Mouse (Mus musculus) intestine, postnatal 0 days (tissue): ENCODE measurements around the gene Gigyf1. TPM values are rescaled to one million over a fixed set of nuclear protein-coding genes. Genes with fewer than 3 reads are reported as not detected.
A peak's percentile ranks its signal among the peaks of the same experiment; 100 is the strongest.

Experiments
- ATAC-seq: fragments of 200-750 bp; cut with Nextera tagmentation; 2 replicates; pipeline ENCODE4 v1.8.0; 2017; ENCODE audit warnings: mild to moderate bottlenecking, moderate TSS enrichment, moderate library complexity
- H3K27ac ChIP-seq: fragments of 300-500 bp; sonication (generic); 2 replicates; pipeline ENCODE4 v1.5.1; 2014; ENCODE audit warnings: mild to moderate bottlenecking, low read depth, low read length, moderate library complexity
- H3K27me3 ChIP-seq: fragments of 300-500 bp; sonication (generic); replicated peaks from 2 replicates; pipeline ENCODE4 v1.6.1; 2014; ENCODE audit warnings: low read length, mixed read lengths; ENCODE audit not compliant: control insufficient read depth, insufficient read depth
- H3K36me3 ChIP-seq: fragments of 300-500 bp; sonication (generic); 2 replicates; pipeline ENCODE4 v1.6.1; 2014; ENCODE audit warnings: mild to moderate bottlenecking, moderate library complexity; ENCODE audit not compliant: control insufficient read depth, insufficient read depth
- H3K4me1 ChIP-seq: fragments of 300-500 bp; sonication (generic); replicated peaks from 2 replicates; pipeline ENCODE4 v1.6.1; 2014; ENCODE audit warnings: antibody characterized with exemption, low read length, mixed read lengths; ENCODE audit not compliant: control insufficient read depth, insufficient read depth
- H3K4me2 ChIP-seq: fragments of 300-500 bp; sonication (generic); replicated peaks from 2 replicates; pipeline ENCODE4 v1.6.1; 2014; ENCODE audit warnings: low read depth, mild to moderate bottlenecking, moderate library complexity
- H3K4me3 ChIP-seq: fragments of 300-500 bp; sonication (generic); 2 replicates; pipeline ENCODE4 v1.5.1; 2014; ENCODE audit warnings: low read depth, low read length
- H3K9ac ChIP-seq: fragments of 300-500 bp; sonication (generic); 2 replicates; pipeline ENCODE4 v1.6.1; 2014; ENCODE audit warnings: mild to moderate bottlenecking, low read depth, low read length
- H3K9me3 ChIP-seq: fragments of 300-500 bp; sonication (generic); 2 replicates; pipeline ENCODE4 v1.6.1; 2016; ENCODE audit warnings: mixed run types; ENCODE audit not compliant: control insufficient read depth
- CTCF ChIP-seq: sonication (generic); IDR thresholded peaks from 2 replicates; pipeline ENCODE4 v1.5.1; 2016; ENCODE audit warnings: low read depth, mild to moderate bottlenecking, control low read depth, antibody characterized with exemption, moderate library complexity
- WGBS: fragments of 180-500 bp; shearing (Covaris S2); extraction: QIAGEN DNeasy Blood & Tissue Kit; methylation state at CpG from one replicate; pipeline ENCODE4 v1.1.7; 2014; 5-methylcytosine and 5-hydroxymethylcytosine counted together
- polyA plus RNA-seq: library from polyadenylated mRNA; unstranded; fragments of >200 nt; fragmentation: Nextera tagmentation; extraction: Ambion mirVana; gene quantifications from 2 replicates; pipeline ENCODE4 v1.2.1, GENCODE M21; 2015

Gigyf1 gene
- polyA plus RNA-seq, 1 experiment from 2014 or later = 4.7 TPM

DNA sequence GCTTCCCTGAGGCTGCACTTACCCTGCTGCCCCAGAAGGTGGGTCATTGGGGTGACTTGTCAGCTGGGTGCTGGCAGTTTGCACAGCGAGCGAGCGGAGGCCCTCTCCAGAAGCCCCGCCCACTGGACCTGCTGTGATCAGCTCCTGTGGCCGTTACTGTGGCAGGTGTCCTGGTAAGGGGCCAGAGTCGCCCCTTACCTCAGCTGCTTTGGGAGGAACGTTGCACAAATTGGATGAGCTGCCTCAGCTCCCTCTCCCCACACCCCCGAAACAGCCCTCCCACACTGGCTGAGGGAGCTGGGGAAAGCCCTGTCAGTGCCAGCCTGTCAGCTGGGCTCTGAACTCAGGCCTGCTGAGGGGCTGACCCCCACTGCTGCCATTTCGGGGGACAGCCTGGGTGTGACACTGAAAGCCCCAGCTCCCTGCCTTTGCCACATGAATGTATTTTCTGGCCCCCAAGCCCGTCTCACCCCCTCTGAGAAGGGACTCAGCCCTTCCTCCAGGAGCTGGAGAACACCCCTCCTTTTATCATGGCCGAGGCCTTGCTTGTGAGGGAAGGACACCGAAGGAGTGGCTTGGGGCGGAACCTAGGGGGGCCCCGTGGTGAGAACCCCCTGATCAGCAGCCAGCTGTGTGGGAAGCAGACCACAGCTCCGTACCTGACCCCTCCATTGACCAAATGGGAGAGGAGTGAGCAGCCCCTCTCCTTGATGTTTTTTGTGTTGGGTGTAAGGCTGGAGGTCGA is 8.0 kb downstream of the Gigyf1 start:
- peak overlapping the region; percentile 21; the same call in 1 of the 2 replicates for H3K27ac ChIP-seq

DNA sequence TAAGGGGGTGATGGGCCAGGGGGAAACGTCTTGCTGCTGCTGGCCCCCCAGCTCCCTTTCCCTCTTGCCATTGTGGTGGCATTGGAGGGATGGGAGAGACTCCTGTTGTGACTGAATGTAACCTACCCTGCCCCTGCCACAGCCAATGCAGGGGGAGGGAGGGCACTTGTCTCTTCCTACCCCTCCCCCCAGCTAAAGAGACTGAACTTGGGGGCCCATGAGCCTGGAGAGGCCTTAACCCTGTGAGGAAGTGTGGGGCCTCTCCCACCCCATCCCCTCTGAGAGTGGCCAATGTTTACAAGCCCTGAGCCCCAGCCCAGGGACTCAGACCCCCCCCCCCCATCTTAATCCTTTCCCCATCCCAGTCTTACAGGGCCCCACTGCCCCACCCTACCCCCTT is 9.1 kb downstream of the Gigyf1 start:
- 48% methylated on average over 1 of the region's 1 CpGs for WGBS
- H3K9ac ChIP-seq = no peak overlapping the region
- no peak overlapping the region for H3K4me2 ChIP-seq
- no peak for TF ChIP-seq CTCF
- H3K4me3 ChIP-seq = no peak overlapping the region
- no peaks in the 10 kb centered on the region for H3K9me3 ChIP-seq
- H3K27me3 ChIP-seq = no peaks in the 10 kb centered on the region
- H3K36me3 ChIP-seq = peaks cover 75% of the 10 kb centered on the region
- ATAC-seq = no peak
- 0 out of 2 replicates have a peak, but pooled peaks cover 6% of the 10 kb centered on the region for H3K4me1 ChIP-seq
- H3K27ac ChIP-seq = no peak overlapping the region

More for the DNA sequence above, 8.0 kb downstream of the Gigyf1 start:
- Histone ChIP-seq H3K9ac (no peak overlapping the region), H3K4me2 (no peak overlapping the region), H3K9me3 (no peaks in the 10 kb centered on the region), H3K36me3 (peaks cover 85% of the 10 kb centered on the region), H3K4me3 (no peak overlapping the region), H3K27me3 (no peaks in the 10 kb centered on the region), H3K4me1 (0 out of 2 replicates have a peak, but pooled peaks cover 6% of the 10 kb centered on the region)
- peak; percentile 35 for TF ChIP-seq CTCF
- WGBS = 33% methylated on average over 16 of the region's 16 CpGs
- ATAC-seq = peak; percentile 36

DNA sequence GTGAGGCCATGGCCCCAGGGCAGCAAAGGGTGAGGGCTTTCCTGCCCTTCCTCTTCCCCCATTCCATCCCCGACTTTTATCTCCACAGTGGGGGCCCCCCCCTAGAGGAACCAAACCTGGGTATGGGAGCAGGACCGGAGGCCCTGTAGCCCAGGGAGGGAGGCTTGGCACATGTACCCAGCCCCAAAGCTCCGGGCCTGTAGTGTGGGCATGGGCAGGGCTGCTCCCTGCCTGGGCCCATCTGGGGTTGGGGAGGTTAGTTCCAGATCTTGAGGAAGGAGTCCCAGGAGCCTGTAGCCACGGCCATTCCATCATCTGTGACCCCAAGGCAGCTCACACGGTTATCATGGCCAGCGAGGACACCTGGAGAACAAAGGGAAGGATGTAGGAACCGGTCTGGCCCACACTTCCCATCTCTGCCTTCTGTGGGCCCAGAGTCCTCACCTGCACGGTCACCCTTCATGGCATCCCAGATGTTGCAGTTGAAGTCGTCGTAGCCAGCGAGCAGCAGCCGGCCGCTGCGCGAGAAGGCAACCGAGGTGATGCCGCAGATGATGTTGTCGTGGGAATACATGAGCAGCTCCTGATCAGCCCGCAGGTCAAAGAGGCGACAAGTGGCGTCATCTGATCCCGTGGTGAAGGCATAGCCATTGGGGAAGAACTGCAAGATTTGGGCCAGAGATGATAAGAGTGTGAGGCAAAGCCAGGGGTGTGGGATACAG is 10.1 kb downstream of the Gigyf1 start:
- H3K9me3 ChIP-seq = no peaks in the 10 kb centered on the region
- no peak overlapping the region for H3K9ac ChIP-seq
- H3K4me1 ChIP-seq = 0 out of 2 replicates have a peak, but pooled peaks cover 6% of the 10 kb centered on the region
- 79% methylated on average over 22 of the region's 22 CpGs for WGBS
- ATAC-seq = no peak
- no peak overlapping the region for H3K4me2 ChIP-seq
- H3K36me3 ChIP-seq = peaks cover 65% of the 10 kb centered on the region
- no peak overlapping the region for H3K4me3 ChIP-seq
- no peak for TF ChIP-seq CTCF
- H3K27ac ChIP-seq = 0 out of 2 replicates have a peak overlapping the region, but pooled peaks have one; percentile 28
- no peaks in the 10 kb centered on the region for H3K27me3 ChIP-seq

DNA sequence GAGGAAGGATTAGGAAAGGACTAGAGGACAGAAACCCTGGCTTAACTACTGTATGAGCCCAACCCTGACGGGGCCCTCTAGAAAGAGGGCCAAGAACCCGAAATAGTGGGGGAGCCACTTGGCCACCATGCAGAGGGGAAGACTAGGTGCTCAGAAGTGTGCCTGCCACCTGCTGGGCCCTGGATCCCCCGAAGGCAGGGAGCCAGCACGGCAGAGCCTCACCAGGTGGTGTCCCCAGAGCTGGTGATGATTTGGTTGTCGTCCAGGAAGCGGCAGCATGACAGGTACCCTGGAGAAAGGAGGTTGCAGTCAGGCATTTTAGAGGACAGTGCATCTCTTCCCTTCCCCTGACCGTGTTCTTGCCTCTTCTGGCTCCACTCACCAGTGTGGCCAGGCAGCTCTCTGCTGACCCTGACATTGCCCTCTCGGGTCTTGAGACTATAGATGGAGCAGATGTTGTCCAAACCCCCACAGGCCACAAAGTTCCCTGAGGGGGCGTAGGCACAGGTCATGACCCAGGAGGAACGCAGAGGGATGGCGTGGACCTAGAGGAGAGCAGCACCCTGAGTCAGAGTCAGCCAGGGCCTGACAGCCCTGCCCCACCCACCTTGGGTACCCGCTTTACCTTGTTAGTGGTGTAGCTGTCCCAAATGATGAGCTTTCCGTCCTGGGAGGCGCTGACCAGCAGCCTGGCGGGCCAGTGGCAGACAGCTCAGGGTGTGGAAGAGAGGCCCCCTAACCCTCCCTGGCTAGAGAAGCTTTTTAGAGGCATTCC is 11.1 kb downstream of the Gigyf1 start:
- 76% methylated on average over 15 of the region's 15 CpGs for WGBS
- no peak for ATAC-seq
- H3K4me1 ChIP-seq = 0 out of 2 replicates have a peak, but pooled peaks cover 6% of the 10 kb centered on the region
- no peak overlapping the region for H3K4me3 ChIP-seq
- H3K27me3 ChIP-seq = no peaks in the 10 kb centered on the region
- no peaks in the 10 kb centered on the region for H3K9me3 ChIP-seq
- no peak overlapping the region for H3K9ac ChIP-seq
- H3K36me3 ChIP-seq = peaks cover 55% of the 10 kb centered on the region
- H3K27ac ChIP-seq = no peak overlapping the region
- H3K4me2 ChIP-seq = 0 out of 2 replicates have a peak overlapping the region, but pooled peaks have one; percentile 71
- no peak for TF ChIP-seq CTCF

DNA sequence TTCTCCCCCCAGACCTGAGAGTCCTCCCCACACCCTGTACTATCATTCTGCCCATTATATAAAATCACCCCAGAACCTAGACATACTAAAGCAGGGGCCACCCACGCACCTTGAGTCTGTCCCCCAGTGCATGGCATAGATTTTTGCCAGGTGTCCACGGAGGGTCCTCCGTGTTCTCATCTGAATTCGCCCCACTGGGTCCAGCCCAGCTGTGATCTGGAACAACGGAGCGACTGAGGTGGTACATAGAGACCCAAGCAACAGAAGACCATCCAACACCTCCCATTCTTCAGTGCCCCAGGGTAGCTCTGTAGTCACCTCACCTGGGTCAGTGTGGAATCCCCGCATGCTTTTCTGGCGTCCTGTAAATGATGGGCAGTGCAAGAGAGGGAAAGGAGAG is 11.7 kb downstream of the Gigyf1 start:
- Histone ChIP-seq H3K9ac (peak overlapping the region; percentile 64; the same call in 1 of the 2 replicates), H3K27ac (no peak overlapping the region), H3K36me3 (peaks cover 48% of the 10 kb centered on the region), H3K4me1 (0 out of 2 replicates have a peak, but pooled peaks cover 6% of the 10 kb centered on the region), H3K27me3 (no peaks in the 10 kb centered on the region), H3K9me3 (no peaks in the 10 kb centered on the region), H3K4me2 (peak overlapping the region; percentile 71), H3K4me3 (peak overlapping the region; percentile 72)
- ATAC-seq = no peak
- 72% methylated on average over 8 of the region's 8 CpGs for WGBS
- no peak for TF ChIP-seq CTCF
